Mouse (Mus musculus) erythroblast, embryonic 14.5 days (primary cell): ENCODE data around the gene Gm20604. TPM values are rescaled to one million over a fixed set of nuclear protein-coding genes. Genes with fewer than 3 reads are reported as not detected.

ENCODE experiments used
- H3K27me3 ChIP-seq: 2 replicates; pipeline ENCODE4 v1.6.1; 2012; ENCODE audit warnings: inconsistent platforms; ENCODE audit not compliant: control insufficient read depth
- H3K36me3 ChIP-seq: 2 replicates; pipeline ENCODE4 v1.6.1; 2012; ENCODE audit warnings: mild to moderate bottlenecking, inconsistent platforms; ENCODE audit not compliant: control insufficient read depth
- H3K4me1 ChIP-seq: 2 replicates; pipeline ENCODE4 v1.6.1; 2012; ENCODE audit warnings: inconsistent platforms; ENCODE audit not compliant: control insufficient read depth
- H3K4me3 ChIP-seq: replicated peaks from 2 replicates; pipeline ENCODE3; 2012; ENCODE audit warnings: moderate library complexity, mild to moderate bottlenecking, inconsistent platforms
- H3K9me3 ChIP-seq: 2 replicates; pipeline ENCODE4 v1.6.1; 2012; ENCODE audit warnings: low read length, inconsistent platforms, mixed read lengths; ENCODE audit not compliant: control insufficient read depth
- GATA1 ChIP-seq: IDR thresholded peaks from 2 replicates; pipeline ENCODE4 v1.6.1; 2012; ENCODE audit warnings: low read length, inconsistent platforms, mixed read lengths
- TAL1 ChIP-seq: IDR thresholded peaks from 3 replicates; pipeline ENCODE4 v1.6.1; 2012; ENCODE audit warnings: low read length, inconsistent platforms, mixed read lengths
- polyA plus RNA-seq: library from polyadenylated mRNA; stranded (reverse); fragments of >175 nt; gene quantifications from 2 replicates; pipeline ENCODE4 v1.2.3, GENCODE M21; 2012

Gm20604 gene
- polyA plus RNA-seq, 1 experiment = 0.29 TPM

DNA sequence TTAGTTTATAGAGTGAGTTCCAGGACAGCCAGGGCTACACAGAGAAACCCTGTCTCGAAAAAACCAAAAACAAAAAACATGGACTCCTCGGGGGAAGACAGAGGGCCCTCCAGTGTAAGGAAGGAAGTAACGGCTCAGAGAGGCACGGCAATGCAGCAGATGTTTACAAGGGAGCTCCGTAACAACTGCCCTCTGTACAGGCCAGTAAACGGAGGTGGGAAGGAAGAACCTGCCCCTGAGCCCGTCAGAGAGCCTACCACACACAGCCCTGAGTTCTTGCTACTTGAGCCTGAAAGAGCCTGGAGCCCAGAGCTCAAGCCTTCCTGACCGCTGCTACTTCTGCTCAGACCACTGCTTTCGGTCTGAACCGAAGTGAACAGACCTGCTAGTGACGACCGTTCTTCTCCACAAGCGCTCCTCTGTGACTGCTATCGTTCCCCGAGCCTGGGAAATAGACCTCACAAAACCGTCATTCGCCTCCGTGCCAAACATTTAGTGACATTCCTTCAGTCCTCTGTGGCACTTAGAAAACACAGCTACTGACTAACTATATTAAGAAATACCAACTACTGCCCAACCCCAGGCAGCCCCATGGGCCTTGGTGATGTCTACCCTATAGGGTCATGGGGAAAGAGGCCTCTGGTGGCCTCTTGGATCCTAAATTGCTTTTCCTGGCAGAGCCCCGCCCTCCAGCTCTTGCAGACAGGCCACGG lies 45.2 kb downstream of the Gm20604 start:
- Histone ChIP-seq H3K4me1 (peaks cover 1% of the 10 kb centered on the region; the same call in 1 of the 2 replicates), H3K4me3 (no peak overlapping the region), H3K27me3 (no peaks in the 10 kb centered on the region), H3K9me3 (no peaks in the 10 kb centered on the region), H3K36me3 (no peaks in the 10 kb centered on the region)
- TF ChIP-seq GATA1 = no peak
- TF ChIP-seq TAL1 = no peak

DNA sequence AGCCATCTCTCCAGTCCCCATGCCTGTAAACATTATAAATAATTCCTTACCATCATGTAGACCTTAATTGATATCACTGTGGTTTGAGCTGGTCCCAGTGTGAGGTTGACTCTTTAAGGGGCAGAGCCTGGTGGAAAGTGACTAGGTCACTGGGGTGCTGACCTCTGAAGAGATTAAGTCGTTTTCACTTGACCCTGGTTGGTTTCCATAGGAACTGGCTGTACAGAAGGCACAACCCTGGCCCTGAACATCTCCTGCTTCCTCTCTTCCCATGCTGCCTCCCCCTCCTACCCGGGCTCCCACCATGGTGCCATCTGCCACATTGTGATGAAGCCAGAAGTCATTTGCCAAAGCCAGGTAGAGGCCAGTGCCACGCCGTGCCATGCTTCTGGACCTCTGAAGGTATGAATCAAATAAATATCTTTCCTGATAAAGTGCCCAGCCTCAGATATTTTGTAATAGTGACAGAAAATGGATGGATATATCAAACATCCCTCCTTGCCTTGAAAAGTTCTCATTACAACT lies 47.6 kb downstream of the Gm20604 start:
- H3K4me1 ChIP-seq = peaks cover 3% of the 10 kb centered on the region; the same call in 1 of the 2 replicates
- no peaks in the 10 kb centered on the region for H3K36me3 ChIP-seq
- no peak overlapping the region for H3K4me3 ChIP-seq
- no peak for TF ChIP-seq TAL1
- peaks cover 12% of the 10 kb centered on the region for H3K27me3 ChIP-seq
- H3K9me3 ChIP-seq = no peaks in the 10 kb centered on the region

DNA sequence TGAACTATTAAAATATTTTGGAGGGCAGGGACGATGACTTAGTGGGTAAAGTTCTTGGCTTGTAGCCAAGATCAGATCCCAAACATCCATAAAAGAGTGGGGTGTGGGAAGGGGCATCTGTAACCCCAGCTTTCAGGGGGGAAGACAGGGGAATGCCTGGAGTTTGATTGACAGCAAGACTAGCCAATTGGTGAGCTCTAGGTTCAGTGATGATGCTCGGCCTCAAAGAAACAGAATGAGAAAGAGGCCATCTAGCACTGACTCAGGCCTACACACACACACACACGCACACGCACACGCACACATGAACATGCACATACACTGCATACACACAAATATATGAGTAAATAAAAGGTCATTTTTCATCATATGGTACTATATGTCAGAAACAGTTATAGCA lies 48.6 kb downstream of the Gm20604 start:
- H3K27me3 ChIP-seq = peaks cover 17% of the 10 kb centered on the region
- H3K4me1 ChIP-seq = peaks cover 11% of the 10 kb centered on the region
- no peak overlapping the region for H3K4me3 ChIP-seq
- H3K9me3 ChIP-seq = no peaks in the 10 kb centered on the region
- H3K36me3 ChIP-seq = no peaks in the 10 kb centered on the region
- TF ChIP-seq TAL1 (no peak), GATA1 (no peak)

DNA sequence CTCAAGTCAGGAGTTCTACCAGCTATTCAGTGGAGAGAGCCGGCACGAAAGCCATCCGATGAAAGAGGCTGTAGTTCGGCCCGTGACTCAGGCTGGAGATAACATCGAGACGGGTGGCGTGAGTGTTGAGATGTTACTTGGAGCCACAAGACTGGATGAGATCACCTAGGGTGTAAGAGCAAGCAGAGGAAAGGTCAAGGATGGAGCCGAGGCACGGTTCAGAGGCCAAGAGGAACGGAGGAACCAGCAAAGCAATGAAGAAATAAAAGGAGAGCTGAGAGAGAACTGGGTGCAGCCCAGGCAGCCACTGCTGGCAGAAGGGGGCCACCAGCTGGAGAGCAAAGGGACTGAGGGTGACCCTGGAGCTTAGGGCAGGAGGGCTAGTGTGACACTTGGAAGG lies 50.3 kb downstream of the Gm20604 start:
- H3K36me3 ChIP-seq = no peaks in the 10 kb centered on the region
- peaks cover 30% of the 10 kb centered on the region for H3K27me3 ChIP-seq
- TF ChIP-seq TAL1 = no peak
- TF ChIP-seq GATA1 = no peak
- no peaks in the 10 kb centered on the region for H3K9me3 ChIP-seq
- H3K4me3 ChIP-seq = no peak overlapping the region
- peaks cover 24% of the 10 kb centered on the region for H3K4me1 ChIP-seq

DNA sequence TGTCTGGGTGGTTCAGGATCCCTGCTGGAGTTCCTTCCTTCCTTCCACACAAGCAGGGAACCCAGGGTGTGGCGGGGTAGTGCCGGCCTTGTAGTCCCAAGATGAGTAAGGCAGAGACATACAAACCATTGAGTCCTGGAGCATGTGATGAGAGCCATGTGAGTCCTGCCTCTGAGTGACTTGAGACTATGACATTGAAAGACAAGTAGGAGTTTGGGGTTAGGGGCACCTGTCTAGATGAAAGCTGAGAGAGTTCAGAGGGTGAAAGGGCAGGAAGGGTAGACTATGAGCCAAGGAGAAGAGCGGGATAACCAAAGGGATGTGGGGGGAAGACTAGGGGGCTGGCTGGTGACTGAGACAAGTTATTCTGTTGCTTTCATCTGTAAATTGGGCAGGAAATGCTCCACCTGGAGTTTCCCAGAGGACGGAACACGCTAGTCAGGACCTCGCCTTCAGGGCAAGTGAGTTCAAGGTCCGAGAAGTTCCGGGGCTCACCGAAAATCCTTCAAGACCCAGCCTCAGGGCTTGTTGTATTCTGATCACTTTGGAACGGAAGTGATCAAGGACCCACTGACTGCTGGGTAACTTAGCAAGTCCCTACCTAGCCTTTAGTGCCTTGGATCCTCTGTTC lies 51.5 kb downstream of the Gm20604 start:
- no peaks in the 10 kb centered on the region for H3K9me3 ChIP-seq
- TF ChIP-seq TAL1 = no peak
- TF ChIP-seq GATA1 = no peak
- H3K36me3 ChIP-seq = no peaks in the 10 kb centered on the region
- H3K4me3 ChIP-seq = no peak overlapping the region
- H3K4me1 ChIP-seq = peaks cover 33% of the 10 kb centered on the region
- H3K27me3 ChIP-seq = peaks cover 30% of the 10 kb centered on the region

DNA sequence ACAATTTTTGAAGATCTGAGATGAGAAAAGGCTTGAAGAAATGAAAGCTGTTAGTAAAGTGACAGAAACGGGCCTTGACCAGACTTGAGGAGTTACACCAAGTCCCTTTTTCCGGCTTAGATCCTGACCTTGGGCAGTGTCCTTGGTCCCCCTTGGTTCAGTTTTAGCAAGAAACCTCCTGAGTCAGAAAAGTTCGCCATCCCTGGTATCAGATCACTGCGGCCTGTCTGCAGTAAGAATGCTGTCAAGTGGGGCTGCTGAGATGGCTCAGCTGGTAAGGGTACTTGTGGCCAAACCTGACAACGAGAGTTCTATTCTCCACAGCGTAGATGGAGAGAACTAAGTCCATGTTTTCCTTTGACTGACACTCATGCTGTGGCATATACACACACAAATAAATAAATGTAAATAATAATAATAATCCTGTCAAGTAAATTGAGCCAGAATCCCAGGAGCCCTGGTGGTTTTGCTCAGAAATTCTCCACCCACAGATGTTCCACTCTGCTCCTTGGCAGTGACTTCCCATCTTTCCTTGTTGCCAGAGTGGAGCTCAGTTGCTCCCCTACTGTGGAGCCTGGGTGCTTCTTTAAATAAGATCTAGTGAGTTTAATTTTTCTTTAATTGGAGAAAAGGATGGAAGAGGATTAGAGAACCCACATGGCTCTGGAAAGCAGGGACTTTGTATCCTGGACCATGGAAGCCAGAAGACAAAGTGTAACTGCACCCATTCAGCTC lies 52.4 kb downstream of the Gm20604 start:
- Histone ChIP-seq H3K9me3 (no peaks in the 10 kb centered on the region), H3K27me3 (peaks cover 30% of the 10 kb centered on the region), H3K36me3 (no peaks in the 10 kb centered on the region), H3K4me3 (no peak overlapping the region), H3K4me1 (peaks cover 37% of the 10 kb centered on the region)
- no peak for TF ChIP-seq GATA1
- no peak for TF ChIP-seq TAL1

DNA sequence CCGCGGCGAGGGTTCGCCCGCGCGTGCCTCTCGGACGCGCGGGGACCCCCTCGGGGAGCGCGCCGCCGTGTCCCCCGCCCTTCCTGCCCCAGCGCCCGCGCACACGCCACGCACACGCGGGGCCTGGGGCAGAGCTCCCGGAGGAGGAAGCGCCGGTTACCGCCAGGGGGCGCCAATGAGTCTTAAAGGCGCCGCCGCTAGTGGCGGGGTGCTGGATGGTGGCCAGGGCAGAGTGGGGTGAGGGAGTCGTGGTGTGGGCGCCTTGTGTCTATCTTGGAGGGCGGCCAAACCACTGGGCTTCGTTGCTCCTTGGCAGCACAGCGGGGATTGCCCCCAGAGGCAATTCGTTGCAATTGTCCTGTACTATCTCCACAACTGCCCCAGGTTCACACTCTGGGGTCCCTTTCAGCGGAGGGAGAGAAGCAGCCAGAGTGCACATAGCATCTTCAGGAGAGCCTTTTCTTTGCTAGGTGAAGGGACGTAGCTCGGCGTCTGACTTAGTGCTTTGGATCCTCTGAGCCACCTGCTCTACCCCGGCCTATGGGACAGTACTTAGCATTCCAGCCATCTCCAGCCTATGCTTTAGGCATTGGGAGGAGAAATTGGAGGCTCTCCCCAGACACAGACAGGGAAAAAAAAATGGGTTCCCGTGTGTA lies 53.1 kb downstream of the Gm20604 start:
- TF ChIP-seq TAL1 (no peak), GATA1 (no peak)
- Histone ChIP-seq H3K36me3 (no peaks in the 10 kb centered on the region), H3K4me3 (peak overlapping the region; percentile 70), H3K4me1 (peaks cover 37% of the 10 kb centered on the region), H3K9me3 (no peaks in the 10 kb centered on the region), H3K27me3 (peaks cover 30% of the 10 kb centered on the region)

DNA sequence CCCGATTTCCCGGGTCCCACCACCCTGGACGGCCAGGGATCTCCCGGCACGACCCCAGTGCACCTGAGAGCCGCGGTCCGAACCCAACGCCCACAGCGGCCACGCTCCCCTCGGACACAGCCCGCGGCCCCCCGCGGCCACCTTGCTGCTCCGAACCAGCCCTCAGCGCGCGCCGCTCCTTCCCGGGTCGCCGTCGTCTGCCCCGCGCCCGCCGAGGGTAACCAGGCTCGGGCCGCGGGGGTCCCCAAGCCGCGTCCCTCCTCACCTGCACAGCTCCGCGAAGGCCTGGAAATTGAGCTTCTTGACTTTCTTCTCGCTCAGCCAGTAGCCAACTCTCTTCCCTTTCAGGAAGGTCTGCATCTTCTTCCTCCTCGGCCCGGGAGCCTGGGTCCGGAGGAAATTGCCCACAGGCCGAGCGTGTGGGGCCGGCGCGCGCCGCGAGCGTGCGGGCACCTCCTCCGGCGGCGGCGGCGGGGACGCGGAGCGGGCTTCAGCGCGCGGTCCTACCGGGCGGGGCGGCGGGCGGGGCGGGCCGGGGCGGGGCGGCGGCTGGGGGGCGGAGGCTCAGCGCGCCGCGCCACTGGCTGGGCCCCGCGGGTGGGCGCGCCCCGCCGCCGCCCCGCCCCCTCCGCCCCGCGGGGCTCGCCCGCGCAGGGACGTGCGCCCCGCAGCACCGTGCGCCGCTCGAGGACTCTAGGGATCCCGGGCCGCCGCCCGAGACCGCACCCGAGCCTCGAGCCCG lies 53.8 kb downstream of the Gm20604 start, which contains the start of gene Itpk1:
Gene Itpk1, minus strand, starts transcription at position 474 of the 742 bp plus-strand sequence.
- peaks cover 30% of the 10 kb centered on the region for H3K27me3 ChIP-seq
- TF ChIP-seq GATA1 (no peak), TAL1 (no peak)
- no peaks in the 10 kb centered on the region for H3K36me3 ChIP-seq
- H3K9me3 ChIP-seq = no peaks in the 10 kb centered on the region
- H3K4me1 ChIP-seq = peaks cover 38% of the 10 kb centered on the region
- peak within 1 kb of the TSS; percentile 70 for H3K4me3 ChIP-seq
